Mouse (Mus musculus) gonadal fat pad, adult 2 months (tissue): ENCODE measurements around the gene Zfp553. TPM values are rescaled to one million over a fixed set of nuclear protein-coding genes. Genes with fewer than 3 reads are reported as not detected.

ENCODE experiments used
- DNase-seq: peaks from one replicate; pipeline ENCODE4 v3.0.0-alpha.2; 2012; ENCODE audit warnings: low read depth
- polyA plus RNA-seq: library from polyadenylated mRNA; depleted of rRNA; stranded (reverse); fragments of >200 nt; gene quantifications from 2 replicates; pipeline ENCODE4 v1.2.3, GENCODE M21; 2012; rRNA removed

Gene Zfp553
- polyA plus RNA-seq, 1 experiment = 13.4 TPM

DNA sequence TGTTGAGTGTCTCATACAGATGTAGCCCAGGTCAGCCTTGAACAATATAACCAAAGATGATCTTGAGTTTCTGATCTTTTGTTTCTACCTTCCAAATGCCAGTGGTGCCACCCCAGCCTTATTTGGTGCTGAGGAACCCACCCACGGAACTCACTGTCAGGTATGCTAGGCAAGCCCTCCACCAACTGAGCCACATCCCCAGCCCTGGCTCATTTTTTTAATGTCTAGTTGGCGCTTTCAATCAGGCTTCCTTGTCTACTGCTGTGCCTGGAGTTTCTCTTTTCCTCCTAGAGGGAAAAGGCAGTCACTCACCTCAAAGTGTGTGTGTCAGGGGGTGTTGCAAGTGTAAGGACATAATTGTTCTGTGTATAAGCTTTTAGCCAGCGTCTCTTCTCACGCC, 38.2 kb downstream of the Zfp553 start:
- no peak for DNase-seq

DNA sequence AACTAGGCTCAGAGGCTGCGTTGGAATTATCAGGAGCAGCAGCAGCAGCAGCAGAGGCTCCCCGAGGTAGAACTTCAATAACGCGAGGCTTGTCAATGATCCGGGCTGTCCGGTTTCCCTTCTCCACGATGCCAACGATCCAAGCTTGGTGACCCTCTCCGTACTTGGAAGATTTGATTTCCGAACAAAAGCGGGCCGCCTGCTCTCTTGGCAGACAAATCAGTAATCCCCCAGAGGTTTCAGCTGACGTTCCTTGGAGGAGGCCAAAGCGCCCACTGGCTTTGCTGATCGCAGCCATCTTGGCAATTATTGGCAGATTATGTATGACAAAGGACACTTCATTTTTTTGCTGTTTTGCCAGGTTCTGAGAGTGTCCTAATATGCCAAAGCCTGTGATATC, 39.7 kb downstream of the Zfp553 start:
- no peak for DNase-seq

DNA sequence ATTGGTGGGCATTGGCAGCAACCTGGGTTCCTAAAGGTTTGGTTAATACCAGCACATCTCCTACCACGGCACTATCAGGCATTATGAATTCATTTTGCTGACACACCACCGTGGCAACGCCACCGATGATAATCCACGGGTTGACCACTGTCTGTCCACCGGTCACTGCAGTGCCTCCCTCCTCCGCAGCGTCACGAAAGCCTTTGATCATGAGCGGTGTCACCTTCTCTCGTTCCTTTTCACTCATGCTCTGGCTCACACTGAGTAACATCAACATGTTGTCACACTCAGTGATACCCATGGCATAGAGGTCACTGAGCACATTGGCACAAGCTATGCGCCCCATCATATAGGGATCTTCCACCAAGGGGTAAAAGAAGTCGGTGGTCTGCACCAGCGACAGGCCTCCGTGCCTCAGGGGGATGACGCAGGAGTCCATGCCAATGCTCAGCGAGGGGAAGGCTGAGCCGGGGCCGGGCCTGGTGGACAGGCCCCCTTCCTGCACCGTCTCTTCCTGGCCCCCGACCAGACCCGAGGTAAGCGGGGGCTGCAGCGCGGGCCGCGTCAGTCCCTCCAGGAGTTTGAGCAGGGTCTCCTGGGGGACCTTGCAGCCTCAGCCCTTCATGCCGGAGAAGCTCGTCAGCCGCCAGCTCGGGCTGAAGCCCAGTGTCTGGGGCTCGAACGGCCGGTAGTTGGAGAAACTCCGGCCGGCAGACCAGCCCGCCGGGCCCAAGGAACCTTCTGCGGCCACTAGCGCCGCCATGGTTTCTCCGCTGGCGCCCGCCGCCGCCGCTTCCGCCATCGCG, 40.5 kb downstream of the Zfp553 start:
- no peak for DNase-seq

DNA sequence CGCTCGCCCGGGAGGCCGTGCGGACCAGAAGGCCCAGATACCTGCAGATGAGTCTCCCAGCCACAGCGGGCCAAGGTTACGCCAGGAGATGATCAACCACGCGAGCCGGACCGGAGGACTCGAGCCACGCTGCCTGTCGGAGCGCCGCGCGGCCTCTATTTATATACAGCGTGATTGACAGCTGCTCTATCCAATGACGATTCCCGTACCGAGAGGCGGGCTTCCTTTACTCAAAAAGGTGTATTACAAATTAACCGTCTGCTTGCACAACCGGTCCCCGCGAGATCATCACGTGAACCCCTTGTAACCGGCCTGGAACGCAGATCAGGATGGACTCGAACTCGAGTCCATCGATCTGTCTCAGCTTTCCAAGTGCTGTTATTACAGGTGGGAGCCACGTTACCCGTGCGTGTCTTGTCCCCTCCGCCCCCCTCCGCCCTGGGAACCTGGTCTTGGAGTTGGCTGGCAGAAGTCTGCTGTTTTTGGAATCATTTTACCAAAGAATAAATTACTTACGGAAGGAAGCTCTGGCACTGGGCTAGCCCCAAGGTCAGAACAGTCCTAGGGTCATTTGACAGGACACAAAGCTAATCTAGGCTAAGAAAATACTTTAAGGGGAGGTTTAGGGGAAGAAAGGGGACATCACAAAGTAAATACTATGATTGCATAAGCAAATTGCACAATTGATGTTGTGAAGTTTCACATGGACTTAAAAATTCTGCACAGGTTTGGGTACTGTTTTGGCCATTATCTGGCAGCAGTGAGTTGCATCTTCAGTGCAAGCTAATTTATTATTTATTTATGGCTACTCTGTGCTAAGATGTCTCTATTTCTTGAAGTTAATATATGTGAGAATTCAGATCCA, 41.3 kb downstream of the Zfp553 start, which contains the start of gene Sephs2:
Gene Sephs2, minus strand, starts transcription at position 131 of the 865 bp plus-strand sequence.
- DNase-seq = peak; percentile 70

DNA sequence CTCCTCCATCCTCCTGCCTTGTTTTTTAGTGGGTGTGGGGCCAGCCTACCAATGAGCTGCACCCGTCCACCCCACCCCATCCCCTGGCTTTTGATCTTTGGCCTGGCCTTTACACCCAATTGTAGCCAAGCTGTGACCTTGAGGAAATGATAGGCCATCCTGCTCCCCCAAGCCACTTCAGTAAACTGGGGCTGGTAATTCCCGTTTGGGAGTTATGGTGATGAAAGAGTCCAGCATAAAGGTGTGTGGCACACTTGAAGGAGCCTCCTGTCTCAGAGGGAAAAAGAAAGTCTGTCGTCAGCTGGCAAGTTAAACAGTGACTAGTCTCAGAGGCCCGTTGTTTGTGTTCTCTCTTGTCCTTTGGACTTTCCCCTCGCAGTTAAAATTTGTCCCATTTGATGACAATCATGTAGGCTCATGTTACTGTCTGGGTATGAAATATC, 43.7 kb downstream of the Zfp553 start:
- DNase-seq = no peak

DNA sequence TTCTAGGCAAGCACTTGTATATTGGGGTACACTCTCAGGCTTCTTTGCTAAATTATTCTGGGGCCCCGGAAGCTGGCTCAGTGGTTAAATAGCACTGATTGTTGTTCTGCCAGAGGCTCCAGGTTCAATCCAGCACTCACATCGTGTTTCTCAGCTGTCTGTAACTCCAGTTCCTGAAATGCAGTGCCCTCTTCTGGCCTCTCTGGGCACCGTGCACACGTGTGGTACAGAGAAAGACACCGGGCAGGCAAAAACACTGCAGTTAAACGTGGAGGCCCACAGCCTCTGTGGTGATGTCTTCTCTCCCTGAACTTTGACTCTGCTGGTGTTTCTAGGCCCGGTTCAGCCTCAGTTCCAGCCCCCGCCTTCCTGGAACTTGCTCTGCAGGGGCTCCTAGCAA, 45.5 kb downstream of the Zfp553 start:
- no peak for DNase-seq

DNA sequence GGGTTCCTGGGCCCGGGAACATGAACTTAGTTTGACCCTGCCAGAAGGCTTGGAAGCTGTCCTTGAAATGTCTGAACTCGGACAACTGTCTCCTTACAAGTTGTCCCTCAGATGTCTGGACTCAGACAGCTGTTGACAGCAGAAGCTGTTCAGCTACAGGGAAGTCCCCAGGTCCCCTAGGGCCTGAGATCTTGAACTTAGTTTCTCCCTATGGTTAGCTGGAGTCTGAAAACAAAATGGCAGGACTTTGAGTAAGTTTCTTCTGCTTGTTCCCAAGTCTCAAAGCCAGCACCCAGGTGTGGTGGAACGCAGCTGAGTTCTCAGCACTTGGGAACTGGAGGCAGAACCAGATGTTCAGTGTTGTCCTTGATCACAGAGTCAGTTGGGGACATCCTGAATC, 47.2 kb downstream of the Zfp553 start:
- no peak for DNase-seq

DNA sequence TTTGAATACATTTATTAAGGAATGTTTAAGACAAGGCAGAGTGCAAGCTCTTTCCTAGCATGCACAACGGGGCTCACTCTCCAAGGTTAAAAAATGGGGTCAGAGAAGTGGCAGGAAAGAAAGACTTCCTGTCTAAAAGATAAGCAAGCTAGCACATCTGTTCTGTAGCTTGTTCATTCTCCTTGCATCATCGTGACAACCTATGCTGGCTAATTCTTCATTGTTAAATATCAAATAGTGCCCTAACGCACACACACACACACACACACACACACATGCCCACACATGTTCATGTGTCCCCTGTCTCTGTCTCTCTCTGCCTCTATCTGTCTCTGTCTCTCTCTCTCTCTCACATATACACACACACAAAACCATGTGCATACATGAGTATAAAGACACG, 48.3 kb downstream of the Zfp553 start:
- DNase-seq = no peak

DNA sequence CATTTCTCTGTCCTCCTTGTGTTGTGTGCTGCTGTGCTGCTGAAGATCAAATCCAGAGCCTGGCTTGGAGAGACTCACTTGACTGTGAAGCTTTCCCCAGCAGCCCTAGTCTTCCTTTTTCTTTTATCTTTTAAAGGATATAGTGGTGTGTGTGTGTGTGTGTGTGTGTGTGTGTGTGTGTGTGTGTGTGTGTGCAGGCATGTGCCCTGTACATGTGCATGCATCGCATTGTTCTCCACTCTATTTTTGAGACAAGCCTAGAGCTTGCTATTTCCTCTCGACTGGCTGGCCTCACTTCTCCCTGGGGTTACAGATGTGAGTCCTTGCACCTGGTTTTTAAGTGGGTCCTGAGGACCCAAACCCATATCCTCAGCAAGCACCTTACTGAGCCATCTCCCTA, 49.3 kb downstream of the Zfp553 start:
- no peak for DNase-seq

DNA sequence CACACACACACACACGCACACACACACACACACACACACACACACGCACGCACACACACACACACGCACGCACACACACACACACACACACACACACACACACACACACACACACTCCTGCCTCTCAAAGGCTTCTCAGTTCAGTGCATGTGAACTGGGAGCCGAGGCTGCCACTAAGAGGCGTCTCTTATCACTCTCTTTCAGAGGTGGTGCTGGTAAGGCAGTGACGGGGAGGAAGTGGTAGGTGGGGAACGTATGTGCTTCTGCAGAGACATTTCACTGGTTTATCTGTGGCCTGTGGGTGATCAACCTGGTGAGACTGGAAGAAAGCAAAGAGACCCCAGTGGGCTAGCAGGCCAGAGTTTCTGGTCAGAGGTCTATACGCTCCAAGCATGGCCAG, 52.3 kb downstream of the Zfp553 start:
- no peak for DNase-seq

Other genes starting within 250 kb of the Zfp553 start
- 84.9 and 85.3 TPM in 2 replicates for gene Mvp, start 218.4 kb upstream of the Zfp553 start, polyA plus RNA-seq
- 2.4 and 5.3 TPM in 2 replicates for gene Pagr1b, start 216.6 kb upstream of the Zfp553 start, polyA plus RNA-seq
- gene Pagr1a, start 215.7 kb upstream of the Zfp553 start, polyA plus RNA-seq = 6.9 and 8.0 TPM in 2 replicates
- 19.8 and 21.2 TPM in 2 replicates for gene Gm42742, start 212.0 kb upstream of the Zfp553 start, polyA plus RNA-seq
- 7.3 and 8.9 TPM in 2 replicates for gene Prrt2, start 211.8 kb upstream of the Zfp553 start, polyA plus RNA-seq
- 80.5 and 81.9 TPM in 2 replicates for gene Maz, start 206.0 kb upstream of the Zfp553 start, polyA plus RNA-seq
- 1.3 and 2.1 TPM in 2 replicates for gene Kif22, start 190.6 kb upstream of the Zfp553 start, polyA plus RNA-seq
- gene Zg16, start 145.7 kb upstream of the Zfp553 start, polyA plus RNA-seq = 0.86 and 1.5 TPM in 2 replicates
- 14.8 and 17.4 TPM in 2 replicates for gene AI467606, start 141.7 kb upstream of the Zfp553 start, polyA plus RNA-seq
- 1.7 and 2.1 TPM in 2 replicates for gene Qprt, start 110.8 kb upstream of the Zfp553 start, polyA plus RNA-seq
- 1.4 and 1.6 TPM in 2 replicates for gene Spn, start 95.2 kb upstream of the Zfp553 start, polyA plus RNA-seq
- gene Cd2bp2, start 37.0 kb upstream of the Zfp553 start, polyA plus RNA-seq = 29.3 and 32.5 TPM in 2 replicates
- 28.2 and 33.0 TPM in 2 replicates for gene Tbc1d10b, start 24.6 kb upstream of the Zfp553 start, polyA plus RNA-seq
- 1.3 and 7.6 TPM in 2 replicates for gene Mylpf, start 24.2 kb upstream of the Zfp553 start, polyA plus RNA-seq
- gene Sept1, start 69 bp downstream of the Zfp553 start, polyA plus RNA-seq = 8.3 and 9.3 TPM in 2 replicates
- 89.7 and 105 TPM in 2 replicates for gene Zfp771, start 11.2 kb downstream of the Zfp553 start, polyA plus RNA-seq
- 40.9 and 52.0 TPM in 2 replicates for gene Dctpp1, start 27.6 kb downstream of the Zfp553 start, polyA plus RNA-seq
- 21.3 and 22.8 TPM in 2 replicates for gene Sephs2, start 41.0 kb downstream of the Zfp553 start, polyA plus RNA-seq
- 3.0 and 3.4 TPM in 2 replicates for gene Itgal, start 63.2 kb downstream of the Zfp553 start, polyA plus RNA-seq
- gene Zfp768, start 112.5 kb downstream of the Zfp553 start, polyA plus RNA-seq = 22.5 and 22.7 TPM in 2 replicates
- 8.7 and 9.4 TPM in 2 replicates for gene Zfp747, start 143.0 kb downstream of the Zfp553 start, polyA plus RNA-seq
- 5.8 and 6.4 TPM in 2 replicates for gene 9130019O22Rik, start 154.1 kb downstream of the Zfp553 start, polyA plus RNA-seq
- 11.9 and 12.0 TPM in 2 replicates for gene E430018J23Rik, start 160.6 kb downstream of the Zfp553 start, polyA plus RNA-seq
- gene Zfp764, start 173.8 kb downstream of the Zfp553 start, polyA plus RNA-seq = 5.6 and 5.9 TPM in 2 replicates
- 18.1 and 22.4 TPM in 2 replicates for gene Zfp688, start 189.0 kb downstream of the Zfp553 start, polyA plus RNA-seq
- gene Zfp689, start 216.1 kb downstream of the Zfp553 start, polyA plus RNA-seq = 3.5 and 4.2 TPM in 2 replicates
- gene Prr14, start 226.6 kb downstream of the Zfp553 start, polyA plus RNA-seq = 52.6 and 58.8 TPM in 2 replicates
- 15.3 and 27.5 TPM in 2 replicates for gene Fbrs, start 246.1 kb downstream of the Zfp553 start, polyA plus RNA-seq